In the genomic region with DNA sequence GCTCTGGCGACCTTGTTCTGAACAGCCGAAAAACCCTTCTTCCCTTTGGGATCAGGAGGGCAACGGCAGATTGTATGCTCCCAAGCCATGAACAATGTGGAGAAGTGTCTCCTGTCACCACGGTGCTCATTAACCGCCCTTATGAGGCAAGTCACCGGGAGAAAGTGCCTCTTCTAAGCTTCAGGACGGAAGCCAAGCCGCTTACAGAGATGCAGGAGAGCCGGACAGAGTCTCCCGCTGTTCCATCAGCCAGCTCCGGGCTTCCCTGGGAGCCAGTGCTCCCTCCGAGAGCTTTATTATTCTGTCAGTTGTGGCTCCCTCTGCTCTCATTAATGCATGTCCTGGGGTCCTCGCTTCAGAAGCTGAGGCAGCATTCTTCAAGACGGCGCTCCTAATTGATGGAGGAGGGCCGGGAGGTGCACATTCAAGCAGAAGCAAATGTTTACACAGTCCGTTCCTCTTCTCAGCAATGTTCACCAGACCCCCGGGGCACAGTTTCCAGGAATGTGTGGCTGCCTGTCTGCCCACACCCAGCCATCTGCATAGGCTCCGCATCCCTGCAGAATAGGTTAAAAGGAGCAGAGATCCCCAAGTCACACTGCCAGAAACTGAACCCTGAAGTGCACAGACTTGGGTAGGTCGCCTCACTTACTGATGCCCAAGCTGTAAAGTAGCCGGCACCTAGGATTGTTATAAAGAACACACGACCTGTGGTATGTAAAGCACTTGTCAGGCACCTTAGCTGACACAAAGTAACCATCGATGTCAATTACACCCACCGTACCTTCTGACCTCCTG, we compare ENCODE assay signal across 8 mouse cellular contexts.
DNase-seq lines count a peak whose midpoint lies in the region; ATAC-seq and TF ChIP-seq lines count a peak whose summit lies in the region.

No protein-coding gene starts in this region.

- no peak overlapping the region for H3K27ac ChIP-seq in kidney, embryonic 15.5 days
- H3K27ac ChIP-seq in hindbrain, embryonic 15.5 days (replicated peaks): peak overlapping the region; percentile 61
- H3K27ac ChIP-seq in midbrain, postnatal 0 days (ENCODE audit: low read depth, low read length): peak overlapping the region; percentile 59

- 1% methylated on average over 24 of the region's 24 CpGs for WGBS in kidney, embryonic 15.5 days
- under 1% methylated on average over 24 of the region's 24 CpGs for WGBS in hindbrain, embryonic 15.5 days
- 3% methylated on average over 24 of the region's 24 CpGs for WGBS in midbrain, postnatal 0 days

- DNase-seq in kidney, adult 9 months: no peak
- DNase-seq in embryo, embryonic 10.5 days (ENCODE audit: low spot score): peak; percentile 74
- peak; percentile 60 for DNase-seq in midbrain, postnatal 0 days (ENCODE audit: low spot score)
- DNase-seq in urinary bladder, postnatal 36 days (ENCODE audit: low spot score in 2 of 2): no peak
- DNase-seq in adrenal gland, postnatal 10 days: no peak
- no peak for DNase-seq in gastrocnemius, postnatal 36 days

- TF ChIP-seq CTCF in midbrain, postnatal 0 days (IDR thresholded peaks at IDR 0.05): no peak

- ATAC-seq in kidney, embryonic 15.5 days (replicated peaks; ENCODE audit: low FRiP score): peak; percentile 73
- ATAC-seq in hindbrain, embryonic 15.5 days (ENCODE audit: low FRiP score, low read depth): peak; percentile 61
- peak; percentile 64 for ATAC-seq in midbrain, postnatal 0 days (ENCODE audit: low FRiP score)

- H3K9ac ChIP-seq in kidney, embryonic 15.5 days: no peak overlapping the region
- peak overlapping the region; percentile 5; the same call in 1 of the 2 replicates for H3K9ac ChIP-seq in hindbrain, embryonic 15.5 days
- 0 out of 2 replicates have a peak overlapping the region, but pooled peaks have one; percentile 24 for H3K9ac ChIP-seq in midbrain, postnatal 0 days (replicated peaks; ENCODE audit: low read length, poor library complexity, severe bottlenecking)

- H3K4me3 ChIP-seq in kidney, embryonic 15.5 days (replicated peaks): peak overlapping the region; percentile 15
- peak overlapping the region; percentile 20 for H3K4me3 ChIP-seq in hindbrain, embryonic 15.5 days
- peak overlapping the region; percentile 20 for H3K4me3 ChIP-seq in midbrain, postnatal 0 days (ENCODE audit: low read depth, low read length)

- H3K4me1 ChIP-seq in kidney, embryonic 15.5 days: peaks cover 11% of the 10 kb centered on the region
- peaks cover 21% of the 10 kb centered on the region for H3K4me1 ChIP-seq in hindbrain, embryonic 15.5 days (replicated peaks)
- H3K4me1 ChIP-seq in midbrain, postnatal 0 days (ENCODE audit: insufficient read depth, low read length): peaks cover 13% of the 10 kb centered on the region; the same call in 1 of the 2 replicates

- intact Hi-C loops in gastrocnemius, postnatal 36 days (cut with DNase I): no loop called here

- no peaks in the 10 kb centered on the region for H3K9me3 ChIP-seq in kidney, embryonic 15.5 days (replicated peaks)
- no peaks in the 10 kb centered on the region for H3K9me3 ChIP-seq in hindbrain, embryonic 15.5 days
- no peaks in the 10 kb centered on the region for H3K9me3 ChIP-seq in midbrain, postnatal 0 days (ENCODE audit: low read length)

- peak overlapping the region; percentile 53 for H3K4me2 ChIP-seq in kidney, embryonic 15.5 days
- H3K4me2 ChIP-seq in hindbrain, embryonic 15.5 days: peak overlapping the region; percentile 53
- peak overlapping the region; percentile 50 for H3K4me2 ChIP-seq in midbrain, postnatal 0 days (ENCODE audit: low read depth, low read length, poor library complexity, severe bottlenecking)

- H3K36me3 ChIP-seq in kidney, embryonic 15.5 days: no peaks in the 10 kb centered on the region
- H3K36me3 ChIP-seq in hindbrain, embryonic 15.5 days: no peaks in the 10 kb centered on the region
- no peaks in the 10 kb centered on the region for H3K36me3 ChIP-seq in midbrain, postnatal 0 days (ENCODE audit: insufficient read depth, low read length)

- peaks cover 49% of the 10 kb centered on the region for H3K27me3 ChIP-seq in kidney, embryonic 15.5 days
- H3K27me3 ChIP-seq in hindbrain, embryonic 15.5 days: peaks cover 3% of the 10 kb centered on the region; the same call in 1 of the 2 replicates
- H3K27me3 ChIP-seq in midbrain, postnatal 0 days (ENCODE audit: insufficient read depth, low read length): peaks cover 5% of the 10 kb centered on the region; the same call in 1 of the 2 replicates

Comparison
In these comparisons a context has a peak if more than half of its experiments do, and no peak if none do; other contexts are left out.
1. DNase-seq: peak in embryo, embryonic 10.5 days (single experiment) and midbrain, postnatal 0 days (single experiment); none in kidney, adult 9 months (single experiment), urinary bladder, postnatal 36 days (0 of 2), adrenal gland, postnatal 10 days (single experiment) and gastrocnemius, postnatal 36 days (0 of 2).
2. Peak in every context shown above with its lines, with median percentiles within 50 percentile points of each other: ATAC-seq, H3K4me2 ChIP-seq and H3K4me3 ChIP-seq.